Mouse (Mus musculus) limb, embryonic 10.5 days (tissue): ENCODE measurements around the gene Psma1. TPM values are rescaled to one million over a fixed set of nuclear protein-coding genes. Genes with fewer than 3 reads are reported as not detected.
A peak's percentile ranks its signal among the peaks of the same experiment; 100 is the strongest.

Source experiments
- DNase-seq: peaks from one replicate; pipeline ENCODE4 v3.0.0-alpha.2; 2017; ENCODE audit warnings: low spot score
- H3K27ac ChIP-seq: fragments of 300-500 bp; sonication (generic); 2 replicates; pipeline ENCODE4 v1.5.1; 2016; ENCODE audit warnings: mild to moderate bottlenecking
- H3K27me3 ChIP-seq: fragments of 300-500 bp; sonication (generic); 2 replicates; pipeline ENCODE4 v1.6.1; 2016; ENCODE audit warnings: low read depth, mild to moderate bottlenecking; ENCODE audit not compliant: poor library complexity, severe bottlenecking
- H3K36me3 ChIP-seq: fragments of 300-500 bp; sonication (generic); 2 replicates; pipeline ENCODE4 v1.6.1; 2016; ENCODE audit warnings: mild to moderate bottlenecking, moderate library complexity
- H3K4me1 ChIP-seq: fragments of 300-500 bp; sonication (generic); 2 replicates; pipeline ENCODE4 v1.6.1; 2016
- H3K4me3 ChIP-seq: fragments of 300-500 bp; sonication (generic); 2 replicates; pipeline ENCODE4 v1.5.1; 2016; ENCODE audit warnings: mild to moderate bottlenecking, moderate library complexity
- H3K9me3 ChIP-seq: fragments of 300-500 bp; sonication (generic); replicated peaks from 2 replicates; pipeline ENCODE4 v1.6.1; 2016; ENCODE audit warnings: mild to moderate bottlenecking
- WGBS: fragments of 180-500 bp; shearing (Covaris S2); methylation state at CpG from one replicate; pipeline ENCODE4 v1.1.7; 2016; 5-methylcytosine and 5-hydroxymethylcytosine counted together
- polyA plus RNA-seq: library from polyadenylated mRNA; unstranded; fragments of >200 nt; fragmentation: Nextera tagmentation; extraction: Ambion mirVana; gene quantifications from 2 replicates; pipeline ENCODE4 v1.2.1, GENCODE M21; 2016

The Psma1 gene
- polyA plus RNA-seq, 1 experiment from 2014 or later, result 502 TPM

DNA sequence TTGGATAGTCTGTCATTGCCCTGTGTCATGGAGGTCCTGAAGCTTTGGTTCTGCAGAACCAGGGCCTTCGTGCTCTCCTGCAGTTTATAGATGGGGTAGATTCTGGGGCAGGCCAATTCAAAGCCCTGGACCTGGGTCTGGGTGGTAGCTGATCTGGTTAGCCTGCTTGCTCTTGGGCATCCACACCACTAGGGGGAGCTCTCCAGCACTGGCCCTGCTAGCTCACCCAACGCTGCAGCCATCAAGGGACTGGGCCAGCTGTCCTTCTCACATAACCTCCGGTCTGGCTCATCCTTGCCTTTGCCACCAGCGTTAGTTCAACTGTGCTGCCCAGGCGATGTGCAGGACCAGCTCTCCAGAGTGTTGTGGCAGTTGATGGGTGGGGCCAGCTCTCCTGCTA, 18.8 kb upstream of the Psma1 start:
- H3K4me3 ChIP-seq, result no peak overlapping the region
- H3K9me3 ChIP-seq, result no peaks in the 10 kb centered on the region
- no peaks in the 10 kb centered on the region for H3K27me3 ChIP-seq
- DNase-seq, result no peak
- peaks cover 6% of the 10 kb centered on the region for H3K4me1 ChIP-seq
- 83% methylated on average over 5 of the region's 5 CpGs for WGBS
- no peaks in the 10 kb centered on the region for H3K36me3 ChIP-seq
- H3K27ac ChIP-seq, result no peak overlapping the region

DNA sequence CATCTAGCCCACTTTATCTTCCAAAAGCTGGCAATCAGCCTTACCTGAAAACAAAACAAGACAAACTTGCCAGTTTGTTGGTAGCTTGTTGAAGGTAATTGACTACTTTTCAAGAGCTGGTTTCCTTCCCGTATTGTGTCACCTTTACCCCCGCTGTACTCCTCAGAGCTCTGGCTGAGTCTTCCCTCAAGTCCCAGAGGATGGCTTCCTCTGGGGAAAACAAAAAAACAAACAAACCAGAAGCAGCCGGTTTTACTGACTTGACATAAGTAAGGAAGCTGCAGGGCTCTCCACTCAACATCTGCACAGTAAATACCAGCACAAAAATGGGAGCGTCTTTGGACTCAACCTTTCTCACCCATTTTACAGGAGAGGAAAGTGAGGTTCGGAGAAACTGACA, 18.0 kb upstream of the Psma1 start:
- DNase-seq, result no peak
- H3K36me3 ChIP-seq, result no peaks in the 10 kb centered on the region
- H3K4me1 ChIP-seq, result peaks cover 6% of the 10 kb centered on the region
- no peaks in the 10 kb centered on the region for H3K9me3 ChIP-seq
- no peak overlapping the region for H3K27ac ChIP-seq
- H3K27me3 ChIP-seq, result no peaks in the 10 kb centered on the region
- WGBS, result 83% methylated on average over 5 of the region's 5 CpGs
- no peak overlapping the region for H3K4me3 ChIP-seq

DNA sequence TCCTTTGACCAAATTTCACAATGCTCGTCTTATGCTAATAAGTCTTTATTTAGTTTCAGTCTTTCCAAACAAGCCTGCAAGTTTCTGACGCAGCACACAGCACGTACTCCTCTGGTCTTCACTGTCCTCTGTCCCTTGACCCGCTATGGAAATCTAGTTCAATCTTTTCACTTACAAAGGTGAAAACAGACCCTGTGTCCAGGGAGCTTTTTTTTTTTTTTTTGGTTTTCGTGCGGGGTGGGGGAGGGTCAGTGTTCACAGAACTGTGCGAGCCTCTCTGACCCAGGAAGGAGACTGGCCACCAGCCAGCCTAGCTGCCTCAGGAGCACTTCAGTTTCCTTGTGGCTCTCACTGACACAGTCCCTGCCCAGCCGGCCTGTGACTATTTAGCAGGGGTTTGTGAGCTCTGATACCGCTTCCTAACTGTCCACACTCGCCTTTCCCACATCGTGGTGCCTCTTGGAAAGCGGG, 16.6 kb upstream of the Psma1 start:
- Histone ChIP-seq H3K4me1 (peaks cover 6% of the 10 kb centered on the region), H3K27me3 (no peaks in the 10 kb centered on the region), H3K27ac (peak overlapping the region; percentile 50), H3K9me3 (no peaks in the 10 kb centered on the region), H3K36me3 (no peaks in the 10 kb centered on the region), H3K4me3 (peak overlapping the region; percentile 23; the same call in 1 of the 2 replicates)
- peak; percentile 47 for DNase-seq
- 20% methylated on average over 12 of the region's 12 CpGs for WGBS

DNA sequence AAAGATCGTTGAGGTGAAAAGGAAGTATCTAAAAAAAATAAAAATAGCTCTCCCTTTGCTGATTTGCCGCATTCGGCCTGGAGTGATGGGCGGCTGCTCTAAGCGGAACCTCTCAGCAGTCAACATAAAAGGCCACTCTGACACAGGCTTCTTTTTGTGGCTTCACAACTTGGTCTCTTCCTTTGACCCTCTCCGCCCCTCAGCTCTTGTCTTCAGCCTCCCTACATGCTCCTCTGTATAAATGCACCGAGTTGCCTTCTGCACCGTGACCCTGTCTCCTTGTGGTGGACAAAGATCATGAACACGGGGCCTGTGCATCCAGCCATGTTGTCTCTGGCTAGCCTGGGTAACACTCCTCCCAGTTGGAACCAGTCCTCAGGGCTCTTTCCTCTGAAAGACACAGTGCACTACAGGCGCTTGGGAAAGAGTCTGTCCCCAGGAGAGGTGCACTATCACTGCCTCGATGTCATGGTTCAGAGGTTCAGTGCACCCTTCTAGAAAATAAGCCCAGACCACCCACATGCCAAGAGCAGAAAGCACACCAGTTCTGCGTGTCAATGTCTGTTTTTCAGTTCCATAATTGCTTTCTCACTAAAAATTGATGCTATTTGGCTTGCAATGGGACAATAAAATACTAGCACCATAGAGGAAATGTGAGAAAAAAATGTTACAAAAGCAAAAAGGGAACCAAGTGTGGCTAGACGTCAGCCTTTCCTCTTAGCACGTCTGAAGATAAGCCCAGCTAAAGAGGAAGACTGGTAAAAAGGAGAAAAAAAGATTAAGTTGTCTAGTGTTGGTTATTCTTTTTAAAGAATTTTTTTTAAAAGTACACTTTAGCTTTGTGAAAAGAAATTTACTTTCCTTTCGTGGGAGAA, 15.8 kb upstream of the Psma1 start:
- Histone ChIP-seq H3K9me3 (no peaks in the 10 kb centered on the region), H3K4me1 (peaks cover 6% of the 10 kb centered on the region), H3K36me3 (no peaks in the 10 kb centered on the region), H3K27ac (no peak overlapping the region), H3K27me3 (no peaks in the 10 kb centered on the region), H3K4me3 (no peak overlapping the region)
- no peak for DNase-seq
- 63% methylated on average over 15 of the region's 15 CpGs for WGBS

- H3K4me3 ChIP-seq, result no peak overlapping the region
- H3K27ac ChIP-seq, result no peak overlapping the region
- DNase-seq, result no peak
- H3K4me1 ChIP-seq, result peaks cover 6% of the 10 kb centered on the region
- no peaks in the 10 kb centered on the region for H3K36me3 ChIP-seq
- no peaks in the 10 kb centered on the region for H3K9me3 ChIP-seq
- H3K27me3 ChIP-seq, result no peaks in the 10 kb centered on the region
- WGBS, result 67% methylated on average over 5 of the region's 5 CpGs
Observed at GRCm38 (mm10) chr7:114290078-114290506, 14.2 kb upstream of the Psma1 start.

GRCm38 (mm10) chr7:114284296-114284910, 8.5 kb upstream of the Psma1 start:
- H3K27ac ChIP-seq, result no peak overlapping the region
- H3K27me3 ChIP-seq, result no peaks in the 10 kb centered on the region
- H3K4me3 ChIP-seq, result no peak overlapping the region
- H3K36me3 ChIP-seq, result no peaks in the 10 kb centered on the region
- DNase-seq, result no peak
- 92% methylated on average over 14 of the region's 14 CpGs for WGBS
- H3K4me1 ChIP-seq, result no peaks in the 10 kb centered on the region
- H3K9me3 ChIP-seq, result no peaks in the 10 kb centered on the region

GRCm38 (mm10) chr7:114283006-114283405, 7.1 kb upstream of the Psma1 start:
- no peak for DNase-seq
- WGBS, result 80% methylated on average over 9 of the region's 9 CpGs
- H3K27me3 ChIP-seq, result no peaks in the 10 kb centered on the region
- no peak overlapping the region for H3K4me3 ChIP-seq
- H3K27ac ChIP-seq, result no peak overlapping the region
- H3K9me3 ChIP-seq, result no peaks in the 10 kb centered on the region
- no peaks in the 10 kb centered on the region for H3K36me3 ChIP-seq
- no peaks in the 10 kb centered on the region for H3K4me1 ChIP-seq

GRCm38 (mm10) chr7:114281671-114282070, 5.8 kb upstream of the Psma1 start:
- Histone ChIP-seq H3K4me1 (0 out of 2 replicates have a peak, but pooled peaks cover 3% of the 10 kb centered on the region), H3K27ac (no peak overlapping the region), H3K9me3 (no peaks in the 10 kb centered on the region), H3K36me3 (no peaks in the 10 kb centered on the region), H3K4me3 (no peak overlapping the region), H3K27me3 (no peaks in the 10 kb centered on the region)
- no peak for DNase-seq
- 62% methylated on average over 3 of the region's 3 CpGs for whole genome bisulfite sequencing

- 2% methylated on average over 24 of the region's 24 CpGs for WGBS
- Histone ChIP-seq H3K27me3 (no peaks in the 10 kb centered on the region), H3K4me3 (peak overlapping the region; percentile 94), H3K36me3 (peaks cover 36% of the 10 kb centered on the region), H3K9me3 (no peaks in the 10 kb centered on the region), H3K27ac (peak overlapping the region; percentile 88), H3K4me1 (peaks cover 11% of the 10 kb centered on the region)
- DNase-seq, result no peak
Observed at GRCm38 (mm10) chr7:114275372-114276004, 430 bp downstream of the Psma1 start.

GRCm38 (mm10) chr7:114268446-114268845, 7.5 kb downstream of the Psma1 start:
- no peak overlapping the region for H3K27ac ChIP-seq
- 96% methylated on average over 5 of the region's 5 CpGs for WGBS
- peaks cover under 1% of the 10 kb centered on the region; the same call in 1 of the 2 replicates for H3K9me3 ChIP-seq
- DNase-seq, result no peak
- H3K4me1 ChIP-seq, result no peaks in the 10 kb centered on the region
- H3K27me3 ChIP-seq, result no peaks in the 10 kb centered on the region
- no peak overlapping the region for H3K4me3 ChIP-seq
- H3K36me3 ChIP-seq, result peaks cover 98% of the 10 kb centered on the region

DNA sequence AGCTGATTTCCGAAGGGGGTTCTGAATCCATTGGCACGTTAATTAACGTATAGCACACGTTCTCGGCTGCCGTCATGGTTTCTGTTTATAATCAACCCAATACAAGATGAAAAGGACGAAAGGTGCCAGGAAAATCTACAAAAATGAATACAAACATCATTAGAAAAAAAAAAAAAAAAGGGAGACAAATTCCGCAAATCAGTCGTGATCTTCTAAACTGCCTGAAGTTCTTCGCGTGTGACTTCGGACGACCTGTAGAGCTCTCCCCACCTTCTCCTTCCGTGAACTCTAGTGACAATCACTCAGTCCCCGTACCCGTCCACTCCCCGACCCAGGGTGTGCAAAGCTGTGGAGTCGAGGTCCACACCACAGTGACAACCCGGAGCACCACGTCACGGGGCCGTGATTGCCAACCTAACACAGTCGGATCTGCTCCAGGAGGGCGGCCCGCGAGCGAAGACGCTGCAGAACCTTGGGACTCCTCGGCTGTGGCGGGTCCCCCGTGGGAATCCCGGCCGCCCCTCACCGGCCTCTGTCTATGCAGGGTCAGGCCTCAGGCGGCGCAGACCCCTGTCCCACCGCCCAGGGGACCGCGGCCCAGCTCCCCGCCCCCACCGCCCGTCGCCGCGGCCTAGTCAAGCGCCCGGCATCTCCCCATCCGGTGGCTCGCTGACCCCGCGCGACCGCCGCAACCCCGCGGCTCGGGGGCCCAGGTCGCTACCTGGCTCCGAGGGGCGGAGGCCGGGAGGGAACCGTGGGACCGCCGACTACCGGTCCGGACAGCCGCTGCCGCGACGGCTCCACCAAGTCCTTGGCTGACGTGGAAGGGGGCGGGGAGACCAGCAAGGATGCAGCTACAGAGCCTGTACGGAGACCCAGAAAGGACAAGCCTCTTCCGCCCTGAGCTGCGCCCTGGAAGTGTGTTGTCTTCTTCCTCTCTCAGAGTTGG, 21.8 kb downstream of the Psma1 start, which contains the start of gene Copb1:
TSS of gene Copb1 (minus strand) at position 827 of the 949 bp plus-strand sequence.
- 3% methylated on average over 70 of the region's 75 CpGs for WGBS
- Histone ChIP-seq H3K9me3 (no peaks in the 10 kb centered on the region), H3K27ac (peak within 1 kb of the TSS; percentile 97), H3K4me3 (peak within 1 kb of the TSS; percentile 99), H3K4me1 (peaks cover 5% of the 10 kb centered on the region; the same call in 1 of the 2 replicates), H3K27me3 (no peaks in the 10 kb centered on the region), H3K36me3 (peaks cover 36% of the 10 kb centered on the region)
- peak; percentile 90 for DNase-seq

GRCm38 (mm10) chr7:114251684-114252083, 24.2 kb downstream of the Psma1 start:
- Histone ChIP-seq H3K4me1 (peaks cover 5% of the 10 kb centered on the region; the same call in 1 of the 2 replicates), H3K36me3 (peaks cover 56% of the 10 kb centered on the region), H3K27ac (no peak overlapping the region), H3K27me3 (no peaks in the 10 kb centered on the region), H3K4me3 (no peak overlapping the region), H3K9me3 (no peaks in the 10 kb centered on the region)
- no peak for DNase-seq
- WGBS, result 94% methylated on average over 3 of the region's 3 CpGs
